Mouse (Mus musculus) cerebellum, postnatal 36 days (tissue): ENCODE measurements at regions not wholly inside any gene's neighbourhood (a gene's known extent, or its start where the extent isn't known, plus 50 kb on each side); places are given as distances from the start of the nearest gene placed in this dataset.

Experiments used
- DNase-seq, 2 experiments: peaks; one replicate each; pipeline ENCODE4 v3.0.0; 2021 to 2022; ENCODE audit warnings: mixed read lengths in 2 of 2

DNA sequence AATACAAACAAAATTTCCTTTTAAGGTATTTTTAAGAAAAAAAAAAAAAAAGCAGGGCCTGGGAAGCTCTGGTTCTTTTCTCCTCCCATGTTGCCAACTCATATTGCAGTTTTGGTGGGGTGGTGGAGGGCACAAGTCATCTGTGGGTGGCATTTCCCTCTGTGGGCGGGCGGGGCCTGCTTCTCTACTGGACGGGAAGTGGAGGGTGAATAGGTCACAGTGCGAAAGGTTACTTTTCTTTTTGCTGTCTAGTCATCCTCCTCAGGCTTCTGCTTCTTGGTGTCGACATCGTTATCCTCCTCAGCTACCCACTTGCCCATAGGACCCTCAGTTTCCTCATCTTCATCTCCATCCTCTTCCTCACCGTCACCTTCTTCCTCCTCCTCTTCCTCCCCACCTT is 55.3 kb upstream of the Plcb1 start:
- DNase-seq, result no peak

- peak in 1 of 2 experiments; percentile 10 for DNase-seq
Measured at GRCm38 (mm10) chr2:134726713-134727112, 59.2 kb upstream of the Plcb1 start.

DNA sequence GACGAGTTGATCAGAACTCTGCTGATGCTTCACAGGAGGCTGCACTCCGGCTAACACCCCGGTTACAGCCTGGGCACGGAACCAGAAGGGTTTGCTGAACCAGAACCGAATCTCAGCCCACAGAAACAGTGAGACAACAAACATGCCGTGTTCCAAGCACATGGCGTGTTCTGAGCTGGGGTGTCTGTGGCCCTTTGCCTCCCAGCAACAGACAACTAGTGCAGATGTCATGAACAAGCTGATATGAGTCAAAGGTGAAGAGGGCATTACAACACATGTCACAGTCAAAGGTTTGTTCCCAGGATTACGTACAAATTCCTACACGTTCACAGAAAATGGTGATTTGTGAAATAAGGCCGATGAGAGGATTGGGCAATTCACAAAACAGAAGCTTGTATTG is 61.8 kb upstream of the Plcb1 start:
- DNase-seq, result no peak

- no peak for DNase-seq
Measured at GRCm38 (mm10) chr2:134717815-134718362, 68.0 kb upstream of the Plcb1 start.

DNA sequence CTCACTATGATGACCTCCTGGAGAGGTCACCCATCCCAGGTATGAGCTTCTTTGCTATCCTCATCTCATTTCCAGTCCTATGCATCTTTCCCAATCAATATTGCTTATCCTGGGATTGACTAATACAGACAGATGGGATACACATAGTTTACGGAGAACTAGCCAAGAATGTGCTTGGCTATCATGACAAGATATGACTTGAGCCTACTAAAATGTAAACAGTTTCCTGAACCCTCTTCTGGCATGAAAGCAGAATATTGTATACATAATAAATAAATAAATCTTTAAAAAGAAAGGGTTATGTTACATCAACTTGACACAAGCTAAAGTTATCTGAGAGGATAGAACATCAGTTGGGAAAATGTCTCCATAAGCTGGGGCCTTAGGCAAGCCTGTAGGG is 69.3 kb upstream of the Plcb1 start:
- no peak for DNase-seq

- no peak for DNase-seq
Measured at GRCm38 (mm10) chr2:134714001-134714400, 70.1 kb upstream of the Tmx4 start.

DNA sequence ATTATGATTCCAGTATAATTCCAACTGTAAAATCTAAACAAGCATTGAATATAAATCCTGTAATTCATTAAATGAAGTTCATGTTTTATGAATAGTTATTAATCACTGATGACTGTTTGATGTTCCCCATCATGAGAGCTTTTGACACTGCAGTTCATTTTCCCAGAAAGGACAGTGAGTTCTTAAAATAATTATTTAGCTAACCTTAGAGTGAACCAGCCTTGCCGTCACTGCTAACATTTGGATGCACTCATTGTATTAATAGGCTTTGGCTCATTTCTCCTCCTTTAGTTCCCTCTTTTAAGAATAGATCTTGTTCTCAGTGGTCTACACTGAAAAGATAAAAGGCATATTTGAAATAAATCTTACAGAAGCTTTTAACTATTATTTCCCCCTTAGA is 64.8 kb upstream of the Tmx4 start:
- no peak for DNase-seq

GRCm38 (mm10) chr2:134703067-134703466 is 59.1 kb upstream of the Tmx4 start:
- no peak for DNase-seq

GRCm38 (mm10) chr2:134697424-134697823 is 53.5 kb upstream of the Tmx4 start:
- DNase-seq, result no peak

GRCm38 (mm10) chr2:134696394-134696793 is 52.4 kb upstream of the Tmx4 start:
- DNase-seq, result no peak
